Mouse (Mus musculus) right cerebral cortex, adult 2 months (tissue): ENCODE results near the gene Zfp616.

Source experiments
- DNase-seq, 2 experiments: peaks; one replicate each; pipeline ENCODE4 v3.0.0; 2021 to 2022; ENCODE audit warnings: low spot score in 2 of 2

Zfp616 gene

DNA sequence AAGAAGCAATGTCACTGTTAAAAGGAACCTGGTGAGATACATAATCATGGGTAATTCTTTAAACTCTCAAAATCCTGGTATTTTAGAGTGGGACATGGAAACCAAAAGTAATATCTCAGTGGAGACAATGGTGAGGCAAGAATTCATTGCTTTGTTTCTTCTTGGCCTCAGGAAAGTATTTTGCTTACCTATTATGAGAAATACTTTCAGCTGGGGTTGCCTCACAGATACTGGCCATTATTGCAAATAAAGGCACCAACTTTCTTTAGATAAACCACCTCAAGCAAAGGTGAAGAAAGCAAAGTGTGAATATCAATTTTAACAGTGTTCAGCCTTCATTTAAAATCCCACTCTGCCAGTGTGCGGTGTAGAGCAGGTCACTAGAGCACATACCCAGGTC, at the start of gene Zfp616:
Gene Zfp616, plus strand, starts transcription at position 301 of the 400 bp plus-strand sequence.
- no peak for DNase-seq

- DNase-seq: no peak
Measured at GRCm38 (mm10) chr11:74051347-74051746, 18.4 kb upstream of the Zfp616 start.

GRCm38 (mm10) chr11:74056451-74056850, 13.3 kb upstream of the Zfp616 start, which contains the start of the genes Olfr139 and Olfr399:
Gene Olfr139, minus strand, starts transcription at chr11:74056551.
Gene Olfr399, minus strand, starts transcription at chr11:74056615.
- DNase-seq: no peak

GRCm38 (mm10) chr11:74100724-74101123, 31.0 kb downstream of the Zfp616 start:
- no peak for DNase-seq

GRCm38 (mm10) chr11:74101507-74101906, 31.8 kb downstream of the Zfp616 start:
- no peak for DNase-seq

DNA sequence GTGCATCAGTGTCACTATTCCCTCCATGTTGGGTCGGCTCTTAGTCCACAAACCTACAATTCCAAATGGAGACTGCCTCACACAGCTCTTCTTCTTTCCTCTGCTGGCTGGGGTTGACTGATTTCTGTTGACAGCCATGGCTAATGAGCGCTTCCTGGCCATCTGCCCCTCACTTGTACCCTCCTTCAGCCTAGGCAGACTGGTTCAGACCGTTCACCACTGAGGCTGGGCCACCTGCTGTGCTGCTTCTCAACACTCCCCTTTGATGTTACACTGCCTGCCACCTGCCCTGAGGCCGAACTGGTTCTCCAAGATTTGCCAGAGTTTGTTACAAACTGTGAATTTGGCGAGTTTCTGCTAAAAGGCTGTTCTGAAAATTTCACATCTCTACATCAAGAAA, 35.3 kb downstream of the Zfp616 start:
- no peak for DNase-seq

DNA sequence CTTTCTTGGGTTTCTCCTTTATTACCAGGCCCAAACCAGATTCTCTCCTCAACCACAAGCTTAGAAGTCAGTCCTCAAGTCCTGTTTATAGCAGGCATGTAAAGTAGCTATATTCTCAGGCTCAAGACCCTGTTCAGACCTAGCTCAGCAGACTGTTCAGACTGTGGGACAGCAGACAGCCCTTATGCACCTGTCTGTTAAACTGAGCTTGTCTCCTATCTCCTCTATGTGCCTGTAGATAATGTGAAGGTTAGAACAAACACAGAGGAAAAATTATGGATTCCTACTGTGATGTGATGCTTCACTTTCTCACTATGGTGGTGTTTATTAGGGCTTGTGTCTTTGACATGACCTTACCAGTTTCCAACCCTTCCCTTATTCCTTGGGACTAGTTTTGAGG, 43.7 kb downstream of the Zfp616 start, which contains the start of gene Olfr401:
Gene Olfr401, plus strand, starts transcription at position 301 of the 400 bp plus-strand sequence.
- DNase-seq: no peak
